Mouse (Mus musculus) stomach, embryonic 16.5 days (tissue): ENCODE data around the gene Smtnl2. TPM values are rescaled to one million over a fixed set of nuclear protein-coding genes. Genes with fewer than 3 reads are reported as not detected.

ENCODE experiments used
- ATAC-seq: fragments of 200-750 bp; cut with Nextera tagmentation; 2 replicates; pipeline ENCODE4 v1.8.0; 2017; ENCODE audit warnings: moderate number of reproducible peaks, moderate TSS enrichment; ENCODE audit not compliant: insufficient read depth, low FRiP score
- H3K27ac ChIP-seq: fragments of 300-500 bp; sonication (generic); 2 replicates; pipeline ENCODE4 v1.5.1; 2014; ENCODE audit warnings: low read length
- H3K27me3 ChIP-seq: fragments of 300-500 bp; sonication (generic); 2 replicates; pipeline ENCODE4 v1.6.1; 2014; ENCODE audit warnings: low read length, control low read depth, mixed read lengths; ENCODE audit not compliant: control insufficient read depth, insufficient read depth
- H3K36me3 ChIP-seq: fragments of 300-500 bp; sonication (generic); 2 replicates; pipeline ENCODE4 v1.6.1; 2014; ENCODE audit warnings: low read length; ENCODE audit not compliant: control insufficient read depth, insufficient read depth
- H3K4me1 ChIP-seq: fragments of 300-500 bp; sonication (generic); 2 replicates; pipeline ENCODE4 v1.6.1; 2014; ENCODE audit warnings: low read length, control low read depth, mixed read lengths; ENCODE audit not compliant: control insufficient read depth, insufficient read depth
- H3K4me2 ChIP-seq: fragments of 300-500 bp; sonication (generic); 2 replicates; pipeline ENCODE4 v1.6.1; 2014; ENCODE audit warnings: low read depth, low read length, mixed read lengths
- H3K4me3 ChIP-seq: fragments of 300-500 bp; sonication (generic); replicated peaks from 2 replicates; pipeline ENCODE4 v1.5.1; 2014; ENCODE audit warnings: mild to moderate bottlenecking, low read length
- H3K9ac ChIP-seq: fragments of 300-500 bp; sonication (generic); 2 replicates; pipeline ENCODE4 v1.6.1; 2014; ENCODE audit warnings: low read length
- H3K9me3 ChIP-seq: fragments of 300-500 bp; sonication (generic); replicated peaks from 2 replicates; pipeline ENCODE4 v1.6.1; 2016; ENCODE audit warnings: low read length, control low read depth; ENCODE audit not compliant: control insufficient read depth
- WGBS: fragments of 180-500 bp; shearing (Covaris S2); extraction: QIAGEN DNeasy Blood & Tissue Kit; methylation state at CpG from one replicate; pipeline ENCODE4 v1.1.7; 2014; 5-methylcytosine and 5-hydroxymethylcytosine counted together
- polyA plus RNA-seq: library from polyadenylated mRNA; unstranded; fragments of >200 nt; fragmentation: Nextera tagmentation; extraction: Ambion mirVana; gene quantifications from 2 replicates; pipeline ENCODE4 v1.2.1, GENCODE M21; 2015

Smtnl2 gene
- polyA plus RNA-seq, 1 experiment from 2014 or later: 46.2 TPM

GRCm38 (mm10) chr11:72429288-72429690 lies 17.8 kb upstream of the Smtnl2 start:
- WGBS: 47% methylated on average over 7 of the region's 7 CpGs
- H3K27me3 ChIP-seq: no peaks in the 10 kb centered on the region
- no peaks in the 10 kb centered on the region for H3K4me1 ChIP-seq
- H3K27ac ChIP-seq: no peak overlapping the region
- peak overlapping the region; percentile 44 for H3K4me2 ChIP-seq
- no peaks in the 10 kb centered on the region for H3K9me3 ChIP-seq
- H3K4me3 ChIP-seq: 0 out of 2 replicates have a peak overlapping the region, but pooled peaks have one; percentile 14
- peak; percentile 60; the same call in 1 of the 2 replicates for ATAC-seq
- no peaks in the 10 kb centered on the region for H3K36me3 ChIP-seq
- H3K9ac ChIP-seq: no peak overlapping the region; the same call in 1 of the 2 replicates

DNA sequence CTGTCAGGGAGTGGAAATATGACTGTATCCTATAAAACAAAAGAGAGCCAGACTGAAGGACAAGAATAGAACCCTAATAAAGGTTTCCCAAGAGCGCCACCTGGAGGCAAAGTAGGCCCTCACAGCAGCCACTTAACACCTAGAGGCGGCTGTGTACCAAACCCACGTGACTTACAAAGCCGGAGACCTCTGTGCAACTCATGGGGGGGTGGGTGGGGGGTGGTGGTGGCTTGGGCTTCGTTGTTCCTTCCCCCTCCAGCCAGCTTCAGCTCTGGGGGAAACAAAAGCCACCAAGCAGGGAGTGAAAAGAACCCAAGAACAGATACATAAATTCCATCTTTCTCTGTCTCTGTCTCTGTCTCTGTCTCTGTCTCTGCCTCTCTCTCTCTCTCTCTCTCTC lies 17.2 kb upstream of the Smtnl2 start:
- Histone ChIP-seq H3K4me1 (no peaks in the 10 kb centered on the region), H3K9ac (no peak overlapping the region), H3K36me3 (no peaks in the 10 kb centered on the region), H3K4me2 (peak overlapping the region; percentile 44), H3K9me3 (no peaks in the 10 kb centered on the region), H3K27ac (no peak overlapping the region), H3K4me3 (no peak overlapping the region), H3K27me3 (no peaks in the 10 kb centered on the region)
- peak; percentile 60; the same call in 1 of the 2 replicates for ATAC-seq
- 1% methylated on average over 5 of the region's 5 CpGs for WGBS

GRCm38 (mm10) chr11:72426884-72427283 lies 15.4 kb upstream of the Smtnl2 start:
- H3K4me2 ChIP-seq: no peak overlapping the region
- no peaks in the 10 kb centered on the region for H3K36me3 ChIP-seq
- H3K4me3 ChIP-seq: no peak overlapping the region
- no peaks in the 10 kb centered on the region for H3K27me3 ChIP-seq
- H3K9me3 ChIP-seq: no peaks in the 10 kb centered on the region
- no peak for ATAC-seq
- no peaks in the 10 kb centered on the region for H3K4me1 ChIP-seq
- H3K27ac ChIP-seq: no peak overlapping the region
- no peak overlapping the region for H3K9ac ChIP-seq

DNA sequence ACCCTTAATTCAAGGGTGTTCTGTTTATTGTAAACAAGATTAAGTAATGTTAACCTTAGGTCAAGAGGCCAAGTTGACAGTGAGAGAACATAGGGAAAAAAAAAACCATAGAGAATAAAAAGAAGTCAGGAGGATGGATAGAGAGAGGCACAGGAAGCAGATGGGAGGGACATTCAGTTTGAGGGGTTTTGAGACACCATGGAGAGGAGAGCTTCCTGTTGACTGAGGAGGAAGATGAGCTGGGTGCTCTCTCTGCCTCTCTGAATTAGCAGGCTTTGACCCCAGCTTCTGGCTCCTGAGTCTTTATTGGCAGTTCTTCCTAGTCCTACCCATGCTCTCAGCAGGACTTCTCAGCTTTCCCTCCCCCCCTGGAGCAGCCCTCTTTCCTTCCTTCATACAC lies 13.7 kb upstream of the Smtnl2 start:
- Histone ChIP-seq H3K9me3 (no peaks in the 10 kb centered on the region), H3K36me3 (no peaks in the 10 kb centered on the region), H3K4me3 (no peak overlapping the region), H3K9ac (no peak overlapping the region), H3K27ac (no peak overlapping the region), H3K4me1 (no peaks in the 10 kb centered on the region), H3K4me2 (no peak overlapping the region), H3K27me3 (no peaks in the 10 kb centered on the region)
- ATAC-seq: no peak

DNA sequence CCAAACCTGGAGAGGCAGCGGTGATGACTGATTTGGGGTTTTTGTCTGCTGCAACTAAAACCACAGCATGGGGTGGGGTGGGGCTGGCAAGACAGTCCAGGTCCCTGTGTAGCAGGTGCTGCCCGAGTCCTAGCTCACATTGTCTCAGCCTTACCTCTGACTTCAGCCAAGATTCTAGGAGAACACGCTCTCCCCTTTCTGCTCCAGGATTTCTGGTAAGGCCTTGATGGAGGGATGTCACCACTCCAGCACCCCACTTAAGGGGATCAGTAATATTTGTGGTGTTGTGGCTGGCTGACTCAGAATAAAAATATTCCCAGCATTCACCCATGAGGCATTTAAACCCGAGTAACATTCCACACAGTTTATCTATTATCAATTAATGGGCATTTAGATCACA lies 12.2 kb upstream of the Smtnl2 start:
- H3K27ac ChIP-seq: no peak overlapping the region
- no peaks in the 10 kb centered on the region for H3K4me1 ChIP-seq
- H3K9me3 ChIP-seq: no peaks in the 10 kb centered on the region
- H3K9ac ChIP-seq: no peak overlapping the region
- no peak overlapping the region for H3K4me2 ChIP-seq
- no peaks in the 10 kb centered on the region for H3K36me3 ChIP-seq
- WGBS: 74% methylated on average over 4 of the region's 4 CpGs
- no peak overlapping the region for H3K4me3 ChIP-seq
- H3K27me3 ChIP-seq: no peaks in the 10 kb centered on the region
- no peak for ATAC-seq

GRCm38 (mm10) chr11:72421518-72422278 lies 10.2 kb upstream of the Smtnl2 start:
- Histone ChIP-seq H3K4me1 (no peaks in the 10 kb centered on the region), H3K4me3 (no peak overlapping the region), H3K9me3 (no peaks in the 10 kb centered on the region), H3K4me2 (no peak overlapping the region), H3K36me3 (no peaks in the 10 kb centered on the region), H3K9ac (no peak overlapping the region), H3K27me3 (no peaks in the 10 kb centered on the region), H3K27ac (no peak overlapping the region)
- 87% methylated on average over 11 of the region's 11 CpGs for WGBS
- no peak for ATAC-seq

DNA sequence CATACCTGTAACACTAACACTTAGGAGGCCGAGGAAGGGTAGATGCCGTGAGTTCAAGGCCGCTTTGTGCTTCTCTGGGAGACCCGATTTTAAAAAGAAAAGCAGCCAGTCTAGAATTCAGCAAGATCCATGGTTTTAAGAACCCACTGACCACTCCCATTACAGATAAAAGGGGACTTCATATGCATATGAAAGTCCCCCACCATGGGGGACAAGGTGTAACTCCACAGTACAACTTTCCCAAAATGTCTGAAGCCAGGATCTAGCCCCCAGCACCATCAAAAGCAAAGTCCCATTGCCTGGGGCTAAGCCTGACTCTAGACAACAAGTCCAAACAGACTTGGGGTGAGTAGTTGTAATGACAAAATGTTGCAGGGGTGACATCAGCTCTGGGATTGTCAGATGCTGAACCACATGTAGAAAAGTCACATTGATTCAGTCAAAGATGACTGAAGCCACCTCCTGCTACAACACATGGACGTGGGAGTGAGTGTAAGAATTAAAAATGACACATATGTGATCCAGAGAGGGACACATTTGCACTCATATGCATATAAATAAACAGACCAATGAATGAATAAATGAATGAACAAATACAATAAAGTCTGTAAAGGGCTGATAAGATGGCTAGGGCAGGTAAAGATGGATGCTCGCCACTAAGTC lies 9.1 kb upstream of the Smtnl2 start:
- no peaks in the 10 kb centered on the region for H3K9me3 ChIP-seq
- 79% methylated on average over 6 of the region's 6 CpGs for WGBS
- H3K4me2 ChIP-seq: no peak overlapping the region
- H3K27me3 ChIP-seq: no peaks in the 10 kb centered on the region
- no peak overlapping the region for H3K27ac ChIP-seq
- H3K4me3 ChIP-seq: no peak overlapping the region
- H3K4me1 ChIP-seq: no peaks in the 10 kb centered on the region
- H3K36me3 ChIP-seq: no peaks in the 10 kb centered on the region
- H3K9ac ChIP-seq: no peak overlapping the region
- ATAC-seq: no peak

- H3K4me1 ChIP-seq: no peaks in the 10 kb centered on the region
- H3K36me3 ChIP-seq: no peaks in the 10 kb centered on the region
Observed at GRCm38 (mm10) chr11:72419006-72419405, 7.5 kb upstream of the Smtnl2 start.

GRCm38 (mm10) chr11:72418227-72418626 lies 6.7 kb upstream of the Smtnl2 start:
- H3K4me1 ChIP-seq: peaks cover 1% of the 10 kb centered on the region
- H3K27ac ChIP-seq: no peak overlapping the region
- ATAC-seq: no peak
- H3K4me3 ChIP-seq: no peak overlapping the region
- H3K9ac ChIP-seq: no peak overlapping the region
- no peaks in the 10 kb centered on the region for H3K27me3 ChIP-seq
- no peaks in the 10 kb centered on the region for H3K36me3 ChIP-seq
- H3K4me2 ChIP-seq: no peak overlapping the region
- H3K9me3 ChIP-seq: no peaks in the 10 kb centered on the region
- WGBS: 54% methylated on average over 8 of the region's 8 CpGs

More at GRCm38 (mm10) chr11:72419006-72419405, 7.5 kb upstream of the Smtnl2 start:
- no peak overlapping the region for H3K9ac ChIP-seq
- H3K4me2 ChIP-seq: no peak overlapping the region
- H3K9me3 ChIP-seq: no peaks in the 10 kb centered on the region
- no peaks in the 10 kb centered on the region for H3K27me3 ChIP-seq
- H3K4me3 ChIP-seq: no peak overlapping the region
- ATAC-seq: no peak
- no peak overlapping the region for H3K27ac ChIP-seq
- 88% methylated on average over 6 of the region's 6 CpGs for WGBS
